Mouse (Mus musculus): ENCODE results near the gene Pcyt1a. TPM values are rescaled to one million over a fixed set of nuclear protein-coding genes. Genes with fewer than 3 reads are reported as not detected.

The Pcyt1a gene
- total and polyA plus RNA-seq, 3 experiments, result 17.0 to 25.7 (median 21.1) TPM

DNA sequence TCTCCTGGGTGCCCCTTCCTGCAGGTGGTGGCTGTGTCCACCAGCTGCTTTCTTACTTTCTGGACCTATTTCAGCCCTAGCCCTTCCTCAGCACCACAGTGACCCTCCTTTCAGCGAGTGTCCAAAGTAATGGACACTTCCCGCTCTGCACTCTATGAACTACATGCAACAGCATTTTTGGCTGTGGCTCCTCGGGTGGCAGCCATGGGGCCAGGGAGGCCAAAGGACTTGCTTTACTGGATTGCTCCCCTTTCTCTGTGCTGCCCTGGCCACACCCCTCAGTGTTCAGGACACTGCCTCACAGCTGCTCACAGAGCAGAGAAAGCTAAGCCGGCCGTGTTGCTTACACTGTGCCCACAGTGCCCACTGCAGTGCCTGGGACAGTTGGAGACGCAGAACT is 72.9 kb downstream of the Pcyt1a start:
- H3K4me2 ChIP-seq (ENCODE audit: insufficient read depth, low read depth, poor library complexity, severe bottlenecking), result no peak overlapping the region
- H3K4me1 ChIP-seq (ENCODE audit: control insufficient read depth in 1 of 2, insufficient read depth in 2 of 2), result peaks cover 3 to 15% of the 10 kb centered on the region in 2 experiments; a peak in 3 of 4 replicates

GRCm38 (mm10) chr16:32506298-32506697 is 75.6 kb downstream of the Pcyt1a start:
- no peak for TF ChIP-seq ZKSCAN1 (IDR thresholded peaks at IDR 0.05; ENCODE audit: borderline replicate concordance, low read depth, low read length)
- TF ChIP-seq KAT2A (IDR thresholded peaks at IDR 0.05; ENCODE audit: insufficient replicate concordance, low read length), result no peak
- no peak for TF ChIP-seq CHD2 (IDR thresholded peaks at IDR 0.05; ENCODE audit: low read length)
- no peak for TF ChIP-seq TCF12 (IDR thresholded peaks at IDR 0.05; ENCODE audit: low read depth, low read length)
- no peak for TF ChIP-seq JUND (conservative IDR thresholded peaks at IDR 0.05; ENCODE audit: low read depth, low read length)
- TF ChIP-seq ETS1 (conservative IDR thresholded peaks at IDR 0.05; ENCODE audit: low read depth, low read length), result no peak
- TF ChIP-seq RAD21 (IDR thresholded peaks at IDR 0.05; ENCODE audit: low read depth, low read length), result no peak
- no peak for TF ChIP-seq MAX (IDR thresholded peaks at IDR 0.05; ENCODE audit: low read length)
- TF ChIP-seq RCOR1 (conservative IDR thresholded peaks at IDR 0.05; ENCODE audit: low read depth, low read length), result no peak
- no peak for TF ChIP-seq NRF1 (IDR thresholded peaks at IDR 0.05; ENCODE audit: low read depth, low read length)
- TF ChIP-seq NELFE (IDR thresholded peaks at IDR 0.05; ENCODE audit: low read depth, low read length), result no peak
- no peak for TF ChIP-seq TBP (conservative IDR thresholded peaks at IDR 0.05; ENCODE audit: low read depth, low read length)
- no peak for TF ChIP-seq ELF1 (IDR thresholded peaks at IDR 0.05; ENCODE audit: low read depth, low read length)
- no peak for TF ChIP-seq BHLHE40 (IDR thresholded peaks at IDR 0.05; ENCODE audit: low read depth, low read length)
- no peak for TF ChIP-seq ZC3H11A (IDR thresholded peaks at IDR 0.05; ENCODE audit: low read depth, low read length)
- no peak for TF ChIP-seq CHD1 (IDR thresholded peaks at IDR 0.05; ENCODE audit: low read depth, low read length)
- no peak for TF ChIP-seq EP300 (IDR thresholded peaks at IDR 0.05; ENCODE audit: low read length)
- no peak overlapping the region for H3K27ac ChIP-seq (ENCODE audit: insufficient read depth, low read depth)
- no peak overlapping the region for H3K4me3 ChIP-seq (replicated peaks in 1 of 3; ENCODE audit: low read depth in 2 of 3, low read length in 2 of 3, poor library complexity in 1 of 3)
- H3K4me1 ChIP-seq (ENCODE audit: control insufficient read depth in 1 of 2, insufficient read depth in 2 of 2), result peaks cover 3 to 9% of the 10 kb centered on the region in 2 experiments; a peak in 3 of 4 replicates
- dilution Hi-C loops (cut with MboI; ENCODE audit: extremely low pct_ligation_motif_present, extremely low pct_unique_long_range_greater_than_20kb, low sequenced_read_pairs) (no loop called here), in situ Hi-C loops (cut with MboI; ENCODE audit: low pct_ligation_motif_present, low pct_unique_long_range_greater_than_20kb, low sequenced_read_pairs) (no loop called here)
- H3K36me3 ChIP-seq (replicated peaks in 1 of 2; ENCODE audit: control insufficient read depth in 1 of 2, insufficient read depth in 1 of 2, low read length in 1 of 2), result no peaks in the 10 kb centered on the region
- H3K9ac ChIP-seq (ENCODE audit: insufficient read depth, low read depth), result no peak overlapping the region
- no peaks in the 10 kb centered on the region for H3K79me2 ChIP-seq (replicated peaks; ENCODE audit: control insufficient read depth, extremely low read depth, insufficient read depth, poor library complexity, severe bottlenecking)
- H3K4me2 ChIP-seq (ENCODE audit: insufficient read depth, low read depth, poor library complexity, severe bottlenecking), result no peak overlapping the region
- DNase-seq (ENCODE audit: extremely low read depth), result no peak
- peaks cover 5% of the 10 kb centered on the region for H3K27me3 ChIP-seq (replicated peaks)
- no peaks in the 10 kb centered on the region for H3K9me3 ChIP-seq (replicated peaks; ENCODE audit: low read length)

More for the DNA sequence above, 72.9 kb downstream of the Pcyt1a start:
- in situ Hi-C loops (cut with MboI; ENCODE audit: low pct_ligation_motif_present, low pct_unique_long_range_greater_than_20kb, low sequenced_read_pairs), result loop anchor here (5.0 kb wide), 1 partner anchor 169 kb away; no protein-coding TSS in a partner anchor
- Histone ChIP-seq H3K4me3 (replicated peaks in 1 of 3; ENCODE audit: low read depth in 2 of 3, low read length in 2 of 3, poor library complexity in 1 of 3) (no peak overlapping the region), H3K9me3 (replicated peaks; ENCODE audit: low read length) (no peaks in the 10 kb centered on the region), H3K27me3 (replicated peaks) (peaks cover 3% of the 10 kb centered on the region), H3K79me2 (replicated peaks; ENCODE audit: control insufficient read depth, extremely low read depth, insufficient read depth, poor library complexity, severe bottlenecking) (no peaks in the 10 kb centered on the region), H3K9ac (ENCODE audit: insufficient read depth, low read depth) (no peak overlapping the region), H3K27ac (ENCODE audit: insufficient read depth, low read depth) (no peak overlapping the region), H3K36me3 (replicated peaks in 1 of 2; ENCODE audit: control insufficient read depth in 1 of 2, insufficient read depth in 1 of 2, low read length in 1 of 2) (no peaks in the 10 kb centered on the region)
- TF ChIP-seq BHLHE40 (IDR thresholded peaks at IDR 0.05; ENCODE audit: low read depth, low read length) (no peak), ZMIZ1 (IDR thresholded peaks at IDR 0.05; ENCODE audit: low read depth, low read length) (no peak), EP300 (IDR thresholded peaks at IDR 0.05; ENCODE audit: low read length) (no peak), MYC (IDR thresholded peaks at IDR 0.05; ENCODE audit: low read depth, low read length) (no peak), MXI1 (IDR thresholded peaks at IDR 0.05; ENCODE audit: low read depth, low read length) (no peak), ZKSCAN1 (IDR thresholded peaks at IDR 0.05; ENCODE audit: borderline replicate concordance, low read depth, low read length) (no peak), E2F4 (IDR thresholded peaks at IDR 0.05; ENCODE audit: insufficient replicate concordance, low read depth, low read length) (no peak), JUND (conservative IDR thresholded peaks at IDR 0.05; ENCODE audit: low read depth, low read length) (no peak), GABPA (IDR thresholded peaks at IDR 0.05; ENCODE audit: insufficient replicate concordance, low read depth, low read length) (no peak), MAFK (IDR thresholded peaks at IDR 0.05; ENCODE audit: insufficient replicate concordance, low read length) (no peak), HCFC1 (IDR thresholded peaks at IDR 0.05; ENCODE audit: low read depth, low read length) (no peak), ZNF384 (IDR thresholded peaks at IDR 0.05; ENCODE audit: low read depth, low read length) (no peak), CTCF (conservative IDR thresholded peaks at IDR 0.05 in 1 of 2, IDR thresholded peaks at IDR 0.05 in 1 of 2; ENCODE audit: low read depth in 2 of 2, low read length in 2 of 2) (no peak), MEF2A (IDR thresholded peaks at IDR 0.05; ENCODE audit: borderline replicate concordance, low read depth, low read length) (no peak), CHD1 (IDR thresholded peaks at IDR 0.05; ENCODE audit: low read depth, low read length) (no peak), RCOR1 (conservative IDR thresholded peaks at IDR 0.05; ENCODE audit: low read depth, low read length) (no peak), SIN3A (IDR thresholded peaks at IDR 0.05; ENCODE audit: low read length) (no peak), KAT2A (IDR thresholded peaks at IDR 0.05; ENCODE audit: insufficient replicate concordance, low read length) (no peak), JUN (IDR thresholded peaks at IDR 0.05; ENCODE audit: insufficient read depth, low read depth, low read length) (no peak), SMC3 (IDR thresholded peaks at IDR 0.05; ENCODE audit: low read depth, low read length) (no peak)
- dilution Hi-C loops (cut with MboI; ENCODE audit: extremely low pct_ligation_motif_present, extremely low pct_unique_long_range_greater_than_20kb, low sequenced_read_pairs), result no loop called here
- DNase-seq (ENCODE audit: extremely low read depth), result no peak
